Mouse (Mus musculus) thymus, postnatal 25 days (tissue): ENCODE data around the gene Irf2.

ENCODE experiments used
- DNase-seq: peaks from one replicate; pipeline ENCODE4 v3.0.0; 2022

Gene Irf2

GRCm38 (mm10) chr8:46758676-46759075 is 19.1 kb downstream of the Irf2 start:
- DNase-seq = no peak

GRCm38 (mm10) chr8:46759562-46759961 is 20.0 kb downstream of the Irf2 start:
- no peak for DNase-seq

GRCm38 (mm10) chr8:46760701-46761100 is 21.2 kb downstream of the Irf2 start:
- no peak for DNase-seq

GRCm38 (mm10) chr8:46761454-46761853 is 21.9 kb downstream of the Irf2 start:
- DNase-seq = no peak

GRCm38 (mm10) chr8:46769408-46770180 is 30.1 kb downstream of the Irf2 start:
- no peak for DNase-seq

GRCm38 (mm10) chr8:46770905-46771516 is 31.5 kb downstream of the Irf2 start:
- no peak for DNase-seq

- DNase-seq = no peak
Observed at GRCm38 (mm10) chr8:46772801-46773200, 33.3 kb downstream of the Irf2 start.

- no peak for DNase-seq
Observed at GRCm38 (mm10) chr8:46777760-46778460, 38.4 kb downstream of the Irf2 start.

- DNase-seq = no peak
Observed at GRCm38 (mm10) chr8:46781067-46781657, 41.6 kb downstream of the Irf2 start.

- no peak for DNase-seq
Observed at GRCm38 (mm10) chr8:46782254-46782653, 42.7 kb downstream of the Irf2 start.

- no peak for DNase-seq
Observed at GRCm38 (mm10) chr8:46785070-46785469, 45.5 kb downstream of the Irf2 start.

- no peak for DNase-seq
Observed at GRCm38 (mm10) chr8:46785926-46786325, 46.4 kb downstream of the Irf2 start.

GRCm38 (mm10) chr8:46789091-46789881 is 49.8 kb downstream of the Irf2 start:
- DNase-seq = no peak

GRCm38 (mm10) chr8:46791664-46792371 is 52.3 kb downstream of the Irf2 start:
- DNase-seq = no peak

GRCm38 (mm10) chr8:46792653-46793052 is 53.1 kb downstream of the Irf2 start:
- no peak for DNase-seq

GRCm38 (mm10) chr8:46793248-46793647 is 53.7 kb downstream of the Irf2 start:
- DNase-seq = no peak

- no peak for DNase-seq
Observed at GRCm38 (mm10) chr8:46794317-46794716, 54.8 kb downstream of the Irf2 start.

GRCm38 (mm10) chr8:46799212-46799611 is 59.7 kb downstream of the Irf2 start:
- no peak for DNase-seq

- no peak for DNase-seq
Observed at GRCm38 (mm10) chr8:46799706-46800105, 60.2 kb downstream of the Irf2 start.

GRCm38 (mm10) chr8:46801153-46801684 is 61.7 kb downstream of the Irf2 start:
- DNase-seq = no peak

GRCm38 (mm10) chr8:46802009-46802408 is 62.5 kb downstream of the Irf2 start:
- no peak for DNase-seq

GRCm38 (mm10) chr8:46804721-46805120 is 65.2 kb downstream of the Irf2 start:
- DNase-seq = no peak
